Mouse (Mus musculus): ENCODE data around the gene Gpr183. TPM values are rescaled to one million over a fixed set of nuclear protein-coding genes. Genes with fewer than 3 reads are reported as not detected.

Gpr183 gene
- polyA plus RNA-seq, 1 experiment: not detected

- Histone ChIP-seq H3K4me1 (ENCODE audit: control insufficient read depth, insufficient read depth, low read length) (0 out of 2 replicates have a peak, but pooled peaks cover 4% of the 10 kb centered on the region), H3K27ac (ENCODE audit: insufficient read depth, low read depth, low read length) (no peak overlapping the region), H3K4me3 (ENCODE audit: insufficient read depth, low read depth, low read length) (no peak overlapping the region)
- no peak for TF ChIP-seq POLR2A (IDR thresholded peaks at IDR 0.05; ENCODE audit: insufficient read depth, low read depth, low read length)
- TF ChIP-seq CTCF (IDR thresholded peaks at IDR 0.05; ENCODE audit: insufficient read depth, low read depth, low read length): no peak
- 89% methylated on average over 13 of the region's 13 CpGs for WGBS
These were observed 27.6 kb upstream of the Gpr183 start for GRCm38 (mm10) chr14:121992395-121993280.

- H3K4me3 ChIP-seq (ENCODE audit: insufficient read depth, low read depth, low read length): no peak overlapping the region
- TF ChIP-seq POLR2A (IDR thresholded peaks at IDR 0.05; ENCODE audit: insufficient read depth, low read depth, low read length) (no peak), CTCF (IDR thresholded peaks at IDR 0.05; ENCODE audit: insufficient read depth, low read depth, low read length) (no peak)
- peaks cover 6% of the 10 kb centered on the region for H3K4me1 ChIP-seq (ENCODE audit: control insufficient read depth, insufficient read depth, low read length)
- no peak overlapping the region for H3K27ac ChIP-seq (ENCODE audit: insufficient read depth, low read depth, low read length)
These were observed 26.9 kb upstream of the Gpr183 start for GRCm38 (mm10) chr14:121991921-121992320.

- Histone ChIP-seq H3K4me3 (ENCODE audit: insufficient read depth, low read depth, low read length) (no peak overlapping the region), H3K4me1 (ENCODE audit: control insufficient read depth, insufficient read depth, low read length) (peaks cover 9% of the 10 kb centered on the region), H3K27ac (ENCODE audit: insufficient read depth, low read depth, low read length) (no peak overlapping the region)
- 84% methylated on average over 6 of the region's 6 CpGs for WGBS
- no peak for TF ChIP-seq CTCF (IDR thresholded peaks at IDR 0.05; ENCODE audit: insufficient read depth, low read depth, low read length)
- TF ChIP-seq POLR2A (IDR thresholded peaks at IDR 0.05; ENCODE audit: insufficient read depth, low read depth, low read length): no peak
These were observed 25.9 kb upstream of the Gpr183 start for GRCm38 (mm10) chr14:121990897-121991296.

GRCm38 (mm10) chr14:121989869-121990268, 24.9 kb upstream of the Gpr183 start:
- Histone ChIP-seq H3K27ac (ENCODE audit: insufficient read depth, low read depth, low read length) (no peak overlapping the region), H3K4me1 (ENCODE audit: control insufficient read depth, insufficient read depth, low read length) (peaks cover 9% of the 10 kb centered on the region), H3K4me3 (ENCODE audit: insufficient read depth, low read depth, low read length) (no peak overlapping the region)
- WGBS: 95% methylated on average over 3 of the region's 3 CpGs
- no peak for TF ChIP-seq CTCF (IDR thresholded peaks at IDR 0.05; ENCODE audit: insufficient read depth, low read depth, low read length)
- no peak for TF ChIP-seq POLR2A (IDR thresholded peaks at IDR 0.05; ENCODE audit: insufficient read depth, low read depth, low read length)

GRCm38 (mm10) chr14:121989331-121989730, 24.3 kb upstream of the Gpr183 start:
- Histone ChIP-seq H3K4me3 (ENCODE audit: insufficient read depth, low read depth, low read length) (no peak overlapping the region), H3K4me1 (ENCODE audit: control insufficient read depth, insufficient read depth, low read length) (peaks cover 11% of the 10 kb centered on the region), H3K27ac (ENCODE audit: insufficient read depth, low read depth, low read length) (no peak overlapping the region)
- TF ChIP-seq CTCF (IDR thresholded peaks at IDR 0.05; ENCODE audit: insufficient read depth, low read depth, low read length) (no peak), POLR2A (IDR thresholded peaks at IDR 0.05; ENCODE audit: insufficient read depth, low read depth, low read length) (no peak)
- WGBS: 97% methylated on average over 3 of the region's 3 CpGs

- no peak for TF ChIP-seq POLR2A (IDR thresholded peaks at IDR 0.05; ENCODE audit: insufficient read depth, low read depth, low read length)
- TF ChIP-seq CTCF (IDR thresholded peaks at IDR 0.05; ENCODE audit: insufficient read depth, low read depth, low read length): no peak
- H3K4me3 ChIP-seq (ENCODE audit: insufficient read depth, low read depth, low read length): no peak overlapping the region
- 80% methylated on average over 4 of the region's 4 CpGs for WGBS
- H3K4me1 ChIP-seq (ENCODE audit: control insufficient read depth, insufficient read depth, low read length): peaks cover 16% of the 10 kb centered on the region
- peak overlapping the region; percentile 56 for H3K27ac ChIP-seq (ENCODE audit: insufficient read depth, low read depth, low read length)
These were observed 22.7 kb upstream of the Gpr183 start for GRCm38 (mm10) chr14:121987691-121988090.

GRCm38 (mm10) chr14:121987287-121987686, 22.3 kb upstream of the Gpr183 start:
- 29% methylated on average over 1 of the region's 1 CpGs for WGBS
- peak overlapping the region; percentile 56; the same call in 1 of the 2 replicates for H3K27ac ChIP-seq (ENCODE audit: insufficient read depth, low read depth, low read length)
- peaks cover 15% of the 10 kb centered on the region for H3K4me1 ChIP-seq (ENCODE audit: control insufficient read depth, insufficient read depth, low read length)
- no peak for TF ChIP-seq CTCF (IDR thresholded peaks at IDR 0.05; ENCODE audit: insufficient read depth, low read depth, low read length)
- TF ChIP-seq POLR2A (IDR thresholded peaks at IDR 0.05; ENCODE audit: insufficient read depth, low read depth, low read length): no peak
- H3K4me3 ChIP-seq (ENCODE audit: insufficient read depth, low read depth, low read length): no peak overlapping the region

- Histone ChIP-seq H3K4me1 (ENCODE audit: control insufficient read depth, insufficient read depth, low read length) (peaks cover 12% of the 10 kb centered on the region), H3K4me3 (ENCODE audit: insufficient read depth, low read depth, low read length) (no peak overlapping the region), H3K27ac (ENCODE audit: insufficient read depth, low read depth, low read length) (no peak overlapping the region)
- TF ChIP-seq POLR2A (IDR thresholded peaks at IDR 0.05; ENCODE audit: insufficient read depth, low read depth, low read length): no peak
- no peak for TF ChIP-seq CTCF (IDR thresholded peaks at IDR 0.05; ENCODE audit: insufficient read depth, low read depth, low read length)
- 89% methylated on average over 6 of the region's 6 CpGs for WGBS
These were observed 21.0 kb upstream of the Gpr183 start for GRCm38 (mm10) chr14:121986028-121986427.

- 85% methylated on average over 3 of the region's 3 CpGs for WGBS
- TF ChIP-seq CTCF (IDR thresholded peaks at IDR 0.05; ENCODE audit: insufficient read depth, low read depth, low read length) (no peak), POLR2A (IDR thresholded peaks at IDR 0.05; ENCODE audit: insufficient read depth, low read depth, low read length) (no peak)
- Histone ChIP-seq H3K27ac (ENCODE audit: insufficient read depth, low read depth, low read length) (no peak overlapping the region), H3K4me1 (ENCODE audit: control insufficient read depth, insufficient read depth, low read length) (peaks cover 12% of the 10 kb centered on the region), H3K4me3 (ENCODE audit: insufficient read depth, low read depth, low read length) (no peak overlapping the region)
These were observed 20.5 kb upstream of the Gpr183 start for GRCm38 (mm10) chr14:121985477-121985876.
